In the genomic region with DNA sequence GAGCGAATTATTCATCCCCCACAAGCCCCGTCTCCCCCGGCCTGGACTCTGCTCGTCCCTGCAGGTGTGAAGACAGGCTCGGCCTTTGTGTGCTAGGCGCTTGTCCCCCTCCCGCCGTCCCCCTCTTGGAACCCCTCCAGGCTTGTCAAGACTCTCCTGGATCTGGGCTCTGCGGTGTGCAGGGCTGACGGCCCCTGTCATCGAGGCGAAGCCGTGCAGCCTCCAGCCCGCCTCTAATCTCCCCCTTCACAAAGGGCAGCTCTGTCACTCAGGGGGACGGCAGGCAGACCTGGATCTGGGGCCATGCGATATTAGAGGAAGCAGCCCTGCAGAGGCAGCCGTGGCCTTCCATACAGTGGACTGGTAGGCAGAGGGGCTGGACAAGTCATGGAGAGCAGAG, we compare ENCODE assay signal across 9 mouse cellular contexts. TPM values are rescaled to one million over a fixed set of nuclear protein-coding genes. Genes with fewer than 3 reads are reported as not detected.
DNase-seq lines count a peak whose midpoint lies in the region; ATAC-seq and TF ChIP-seq lines count a peak whose summit lies in the region.
"Had no signal": no experiment of that assay in that cellular context is flagged by ENCODE, and none has a peak within 500 bp of the region (broad histone marks: within the 10 kb centered on the region; RNA-seq: fewer than 3 reads in every experiment).

No protein-coding gene starts in this region.

- H3K4me1 ChIP-seq in intestine, embryonic 14.5 days (replicated peaks; ENCODE audit: control insufficient read depth, insufficient read depth, low read length): 0 out of 2 replicates have a peak, but pooled peaks cover 3% of the 10 kb centered on the region
- 0 out of 2 replicates have a peak, but pooled peaks cover 5% of the 10 kb centered on the region for H3K4me1 ChIP-seq in intestine, postnatal 0 days (replicated peaks; ENCODE audit: control insufficient read depth, insufficient read depth, low read length)
- peaks cover 40% of the 10 kb centered on the region for H3K4me1 ChIP-seq in hindbrain, embryonic 10.5 days (replicated peaks)
- peaks cover 27% of the 10 kb centered on the region; the same call in 1 of the 2 replicates for H3K4me1 ChIP-seq in midbrain, embryonic 14.5 days (ENCODE audit: control insufficient read depth, insufficient read depth, low read length)

- no peak for ATAC-seq in intestine, embryonic 14.5 days (replicated peaks; ENCODE audit: low FRiP score, low TSS enrichment, low read depth)
- ATAC-seq in intestine, postnatal 0 days: no peak
- peak; percentile 83 for ATAC-seq in midbrain, embryonic 14.5 days (ENCODE audit: low FRiP score, low TSS enrichment)

- H3K9me3 ChIP-seq in intestine, embryonic 14.5 days (ENCODE audit: control insufficient read depth, low read length): no peaks in the 10 kb centered on the region
- no peaks in the 10 kb centered on the region for H3K9me3 ChIP-seq in intestine, postnatal 0 days (ENCODE audit: control insufficient read depth)
- no peaks in the 10 kb centered on the region for H3K9me3 ChIP-seq in hindbrain, embryonic 10.5 days
- no peaks in the 10 kb centered on the region for H3K9me3 ChIP-seq in midbrain, embryonic 14.5 days (ENCODE audit: control insufficient read depth, low read length)

- H3K9ac ChIP-seq in intestine, embryonic 14.5 days (ENCODE audit: low read length): no peak overlapping the region
- H3K9ac ChIP-seq in intestine, postnatal 0 days (ENCODE audit: low read depth, low read length): no peak overlapping the region
- peak overlapping the region; percentile 49 for H3K9ac ChIP-seq in midbrain, embryonic 14.5 days (replicated peaks; ENCODE audit: low read length)

- no peaks in the 10 kb centered on the region for H3K36me3 ChIP-seq in intestine, embryonic 14.5 days (ENCODE audit: control insufficient read depth, insufficient read depth, low read length)
- H3K36me3 ChIP-seq in intestine, postnatal 0 days (ENCODE audit: control insufficient read depth, insufficient read depth): no peaks in the 10 kb centered on the region
- no peaks in the 10 kb centered on the region for H3K36me3 ChIP-seq in hindbrain, embryonic 10.5 days
- H3K36me3 ChIP-seq in midbrain, embryonic 14.5 days (ENCODE audit: control insufficient read depth, insufficient read depth, low read length): no peaks in the 10 kb centered on the region

- WGBS in intestine, embryonic 14.5 days: 7% methylated on average over 17 of the region's 17 CpGs
- 15% methylated on average over 17 of the region's 17 CpGs for WGBS in intestine, postnatal 0 days
- 6% methylated on average over 17 of the region's 17 CpGs for WGBS in hindbrain, embryonic 10.5 days
- WGBS in midbrain, embryonic 14.5 days: under 1% methylated on average over 17 of the region's 17 CpGs

- DNase-seq in intestine, embryonic 14.5 days (ENCODE audit: low spot score): no peak
- peak; percentile 32 for DNase-seq in embryo, embryonic 9.5 days (ENCODE audit: extremely low spot score)
- peak; percentile 49 for DNase-seq in hindbrain, embryonic 10.5 days (ENCODE audit: low spot score)
- DNase-seq in midbrain, embryonic 14.5 days: peak; percentile 83
- DNase-seq in layer of hippocampus, postnatal 25 days (ENCODE audit: extremely low spot score in 1 of 2, low spot score in 1 of 2): no peak
- no peak for DNase-seq in thymus, postnatal 10 days (ENCODE audit: low spot score in 2 of 2)
- no peak for DNase-seq in adipocyte (ENCODE audit: low spot score)
- DNase-seq: thymus, adult 2 months had no signal

- no peak overlapping the region for H3K27ac ChIP-seq in intestine, embryonic 14.5 days (ENCODE audit: low read depth)
- H3K27ac ChIP-seq in intestine, postnatal 0 days (ENCODE audit: low read depth, low read length): no peak overlapping the region
- H3K27ac ChIP-seq in hindbrain, embryonic 10.5 days: peak overlapping the region; percentile 70
- peak overlapping the region; percentile 75 for H3K27ac ChIP-seq in midbrain, embryonic 14.5 days (replicated peaks; ENCODE audit: low read depth, low read length)

- TF ChIP-seq CTCF in intestine, postnatal 0 days (IDR thresholded peaks at IDR 0.05; ENCODE audit: low read depth): no peak

- H3K4me3 ChIP-seq in intestine, embryonic 14.5 days (ENCODE audit: low read depth, low read length): no peak overlapping the region
- H3K4me3 ChIP-seq in intestine, postnatal 0 days (ENCODE audit: low read depth, low read length): no peak overlapping the region
- H3K4me3 ChIP-seq in hindbrain, embryonic 10.5 days: peak overlapping the region; percentile 39
- peak overlapping the region; percentile 8; the same call in 1 of the 2 replicates for H3K4me3 ChIP-seq in midbrain, embryonic 14.5 days (replicated peaks; ENCODE audit: low read depth, low read length)

- H3K27me3 ChIP-seq in intestine, embryonic 14.5 days (replicated peaks; ENCODE audit: control insufficient read depth, insufficient read depth, low read length): no peaks in the 10 kb centered on the region
- 0 out of 2 replicates have a peak, but pooled peaks cover 3% of the 10 kb centered on the region for H3K27me3 ChIP-seq in intestine, postnatal 0 days (replicated peaks; ENCODE audit: control insufficient read depth, insufficient read depth, low read length)
- H3K27me3 ChIP-seq in hindbrain, embryonic 10.5 days (ENCODE audit: insufficient read depth, poor library complexity, severe bottlenecking): peaks cover 70% of the 10 kb centered on the region
- no peaks in the 10 kb centered on the region for H3K27me3 ChIP-seq in midbrain, embryonic 14.5 days (ENCODE audit: control insufficient read depth, insufficient read depth, low read length)

- peak overlapping the region; percentile 18; the same call in 1 of the 2 replicates for H3K4me2 ChIP-seq in intestine, embryonic 14.5 days (ENCODE audit: low read length)
- H3K4me2 ChIP-seq in intestine, postnatal 0 days (replicated peaks; ENCODE audit: low read depth): no peak overlapping the region
- peak overlapping the region; percentile 44 for H3K4me2 ChIP-seq in midbrain, embryonic 14.5 days (ENCODE audit: low read length)

RNA-seq across cellular contexts. Expression of gene Rpn1, which starts 47.8 kb away (rescaled TPM):
- polyA plus RNA-seq in intestine, embryonic 14.5 days (2014; fragmentation: Nextera tagmentation; extraction: Ambion mirVana): 384 and 386 TPM in 2 replicates
- 164 and 184 TPM in 2 replicates for polyA plus RNA-seq in intestine, postnatal 0 days (2015; fragmentation: Nextera tagmentation; extraction: Ambion mirVana)
- polyA plus RNA-seq in hindbrain, embryonic 10.5 days (2016; fragmentation: Nextera tagmentation; extraction: Ambion mirVana): 277 and 300 TPM in 2 replicates
- 251 and 290 TPM in 2 replicates for polyA plus RNA-seq in midbrain, embryonic 14.5 days (2014; fragmentation: Nextera tagmentation; extraction: Ambion mirVana)
- total RNA-seq in layer of hippocampus, postnatal 25 days (2021): 100 to 1,000 TPM; 166 to 175 TPM

Comparison
In these comparisons a context has a peak if more than half of its experiments do, and no peak if none do; other contexts are left out.
1. DNase-seq: peak in embryo, embryonic 9.5 days (single experiment), hindbrain, embryonic 10.5 days (single experiment) and midbrain, embryonic 14.5 days (single experiment); none in intestine, embryonic 14.5 days (single experiment), layer of hippocampus, postnatal 25 days (0 of 2), thymus, postnatal 10 days (0 of 2) and adipocyte (single experiment).
2. H3K27ac ChIP-seq: peak in hindbrain, embryonic 10.5 days (single experiment) and midbrain, embryonic 14.5 days (single experiment); none in intestine, embryonic 14.5 days (single experiment) and intestine, postnatal 0 days (single experiment).
3. H3K4me3 ChIP-seq: peak in hindbrain, embryonic 10.5 days (single experiment) and midbrain, embryonic 14.5 days (single experiment); none in intestine, embryonic 14.5 days (single experiment) and intestine, postnatal 0 days (single experiment).